Mouse (Mus musculus) forebrain, embryonic 16.5 days (tissue): ENCODE data around the gene Atp2c2. TPM values are rescaled to one million over a fixed set of nuclear protein-coding genes. Genes with fewer than 3 reads are reported as not detected.

Source experiments
- ATAC-seq: fragments of 200-750 bp; cut with Nextera tagmentation; 2 replicates; pipeline ENCODE4 v1.8.0; 2017; ENCODE audit warnings: mild to moderate bottlenecking, moderate library complexity
- H3K27ac ChIP-seq: fragments of 300-500 bp; sonication (generic); 2 replicates; pipeline ENCODE4 v1.5.1; 2014; ENCODE audit warnings: low read length, control low read depth
- H3K27me3 ChIP-seq: fragments of 300-500 bp; sonication (generic); replicated peaks from 2 replicates; pipeline ENCODE4 v1.6.1; 2014; ENCODE audit warnings: low read length; ENCODE audit not compliant: control insufficient read depth, insufficient read depth
- H3K36me3 ChIP-seq: fragments of 300-500 bp; sonication (generic); 2 replicates; pipeline ENCODE4 v1.6.1; 2014; ENCODE audit not compliant: control insufficient read depth, insufficient read depth
- H3K4me1 ChIP-seq: fragments of 300-500 bp; sonication (generic); replicated peaks from 2 replicates; pipeline ENCODE4 v1.6.1; 2014; ENCODE audit warnings: low read length; ENCODE audit not compliant: control insufficient read depth, insufficient read depth
- H3K4me2 ChIP-seq: fragments of 300-500 bp; sonication (generic); 2 replicates; pipeline ENCODE4 v1.6.1; 2014; ENCODE audit warnings: mild to moderate bottlenecking, low read length, control low read depth
- H3K4me3 ChIP-seq: fragments of 300-500 bp; sonication (generic); replicated peaks from 2 replicates; pipeline ENCODE4 v1.5.1; 2014; ENCODE audit warnings: mild to moderate bottlenecking, low read length, control low read depth
- H3K9ac ChIP-seq: fragments of 300-500 bp; sonication (generic); replicated peaks from 2 replicates; pipeline ENCODE4 v1.6.1; 2014; ENCODE audit warnings: low read depth, low read length, control low read depth
- H3K9me3 ChIP-seq: fragments of 300-500 bp; sonication (generic); 2 replicates; pipeline ENCODE4 v1.6.1; 2016; ENCODE audit warnings: low read length; ENCODE audit not compliant: control insufficient read depth
- WGBS: fragments of 180-500 bp; shearing (Covaris S2); extraction: QIAGEN DNeasy Blood & Tissue Kit; methylation state at CpG from one replicate; pipeline ENCODE4 v1.1.7; 2014; 5-methylcytosine and 5-hydroxymethylcytosine counted together
- polyA plus RNA-seq: library from polyadenylated mRNA; unstranded; fragments of >200 nt; fragmentation: Nextera tagmentation; extraction: Ambion mirVana; gene quantifications from 2 replicates; pipeline ENCODE4 v1.2.1, GENCODE M21; 2015

The Atp2c2 gene
- 0.06 and 0.14 TPM in 2 replicates for polyA plus RNA-seq

- H3K27me3 ChIP-seq: peaks cover 33% of the 10 kb centered on the region
- H3K9ac ChIP-seq: no peak within 1 kb of the TSS
- H3K36me3 ChIP-seq: no peaks in the 10 kb centered on the region
- H3K9me3 ChIP-seq: no peaks in the 10 kb centered on the region
- no peak within 1 kb of the TSS for H3K27ac ChIP-seq
- no peaks in the 10 kb centered on the region for H3K4me1 ChIP-seq
- no peak within 1 kb of the TSS for H3K4me3 ChIP-seq
- H3K4me2 ChIP-seq: no peak within 1 kb of the TSS
- no peak for ATAC-seq
- 3% methylated on average over 26 of the region's 26 CpGs for WGBS
Measured at GRCm38 (mm10) chr8:119699549-119700134, at the start of gene Atp2c2. Atp2c2 (plus strand) TSS chr8:119700009.

- no peaks in the 10 kb centered on the region for H3K27me3 ChIP-seq
- no peaks in the 10 kb centered on the region for H3K4me1 ChIP-seq
- 74% methylated on average over 2 of the region's 2 CpGs for WGBS
- ATAC-seq: no peak
- H3K4me3 ChIP-seq: no peak overlapping the region
- H3K9ac ChIP-seq: no peak overlapping the region
- no peak overlapping the region for H3K27ac ChIP-seq
- no peak overlapping the region for H3K4me2 ChIP-seq
- no peaks in the 10 kb centered on the region; the same call in 1 of the 2 replicates for H3K9me3 ChIP-seq
- H3K36me3 ChIP-seq: no peaks in the 10 kb centered on the region
Measured at GRCm38 (mm10) chr8:119651324-119651723, 48.5 kb upstream of the Atp2c2 start.

GRCm38 (mm10) chr8:119656709-119657464 lies 42.9 kb upstream of the Atp2c2 start:
- Histone ChIP-seq H3K27ac (no peak overlapping the region), H3K4me1 (peaks cover 5% of the 10 kb centered on the region; the same call in 1 of the 2 replicates), H3K27me3 (no peaks in the 10 kb centered on the region), H3K9me3 (no peaks in the 10 kb centered on the region), H3K9ac (no peak overlapping the region), H3K4me3 (no peak overlapping the region), H3K4me2 (no peak overlapping the region), H3K36me3 (no peaks in the 10 kb centered on the region)
- 58% methylated on average over 5 of the region's 5 CpGs for WGBS
- ATAC-seq: no peak

DNA sequence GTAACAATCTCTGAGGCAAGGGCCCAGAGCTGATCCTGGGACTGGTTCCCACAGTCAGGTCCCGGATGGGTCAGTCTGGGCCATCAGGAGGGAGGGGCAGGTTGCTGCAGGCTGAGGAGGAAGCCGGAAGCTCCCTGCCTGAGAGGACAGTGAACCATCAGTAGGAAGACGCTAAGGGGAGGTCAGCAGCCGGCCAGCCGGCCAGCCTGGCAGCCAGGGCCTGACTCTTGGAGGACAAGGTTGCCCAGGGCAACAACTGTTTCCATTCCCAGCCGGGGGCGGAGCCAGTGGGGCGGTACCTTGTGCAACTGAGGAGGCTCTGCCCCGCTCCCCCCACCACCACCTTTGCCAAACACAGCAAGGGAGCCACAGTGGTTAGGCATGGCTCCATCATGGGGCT lies 38.7 kb upstream of the Atp2c2 start:
- H3K4me2 ChIP-seq: no peak overlapping the region
- no peak overlapping the region for H3K9ac ChIP-seq
- no peaks in the 10 kb centered on the region for H3K36me3 ChIP-seq
- no peak overlapping the region for H3K4me3 ChIP-seq
- H3K27ac ChIP-seq: no peak overlapping the region
- H3K9me3 ChIP-seq: no peaks in the 10 kb centered on the region
- H3K4me1 ChIP-seq: peaks cover 5% of the 10 kb centered on the region; the same call in 1 of the 2 replicates
- no peaks in the 10 kb centered on the region for H3K27me3 ChIP-seq
- no peak for ATAC-seq
- WGBS: 8% methylated on average over 9 of the region's 9 CpGs

DNA sequence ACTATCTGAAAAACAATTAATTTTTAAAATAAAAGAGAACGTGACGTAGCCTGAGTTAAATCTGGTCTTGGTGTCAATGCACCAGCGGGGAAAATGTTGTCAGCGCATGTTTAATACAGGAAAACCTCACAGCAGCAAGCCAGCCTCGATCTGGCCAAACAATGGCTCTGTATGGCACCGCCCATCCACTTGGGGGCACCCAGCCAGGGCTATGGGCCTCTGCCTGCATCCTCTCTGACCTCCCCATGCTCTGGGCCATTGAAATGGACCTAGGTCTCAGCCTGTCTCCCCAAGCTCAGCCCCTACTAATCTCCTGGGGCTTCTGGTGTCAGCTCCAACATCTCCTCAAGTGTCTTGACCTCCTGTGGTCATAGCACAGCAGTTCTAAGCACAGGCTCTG lies 37.9 kb upstream of the Atp2c2 start:
- no peak overlapping the region for H3K27ac ChIP-seq
- H3K4me1 ChIP-seq: peaks cover 5% of the 10 kb centered on the region; the same call in 1 of the 2 replicates
- H3K4me2 ChIP-seq: no peak overlapping the region
- H3K9me3 ChIP-seq: no peaks in the 10 kb centered on the region
- H3K4me3 ChIP-seq: no peak overlapping the region
- ATAC-seq: no peak
- 60% methylated on average over 6 of the region's 6 CpGs for whole genome bisulfite sequencing
- no peaks in the 10 kb centered on the region for H3K27me3 ChIP-seq
- H3K36me3 ChIP-seq: no peaks in the 10 kb centered on the region
- H3K9ac ChIP-seq: no peak overlapping the region

- no peak for ATAC-seq
- H3K4me3 ChIP-seq: no peak overlapping the region
- H3K27me3 ChIP-seq: no peaks in the 10 kb centered on the region
- WGBS: 79% methylated on average over 11 of the region's 11 CpGs
- no peaks in the 10 kb centered on the region for H3K36me3 ChIP-seq
- H3K4me1 ChIP-seq: peaks cover 5% of the 10 kb centered on the region; the same call in 1 of the 2 replicates
- H3K4me2 ChIP-seq: no peak overlapping the region
- no peak overlapping the region for H3K27ac ChIP-seq
- H3K9ac ChIP-seq: no peak overlapping the region
- no peaks in the 10 kb centered on the region for H3K9me3 ChIP-seq
Measured at GRCm38 (mm10) chr8:119663440-119663839, 36.4 kb upstream of the Atp2c2 start.

GRCm38 (mm10) chr8:119665270-119665669 lies 34.5 kb upstream of the Atp2c2 start:
- Histone ChIP-seq H3K4me3 (no peak overlapping the region), H3K27me3 (no peaks in the 10 kb centered on the region), H3K36me3 (no peaks in the 10 kb centered on the region), H3K9me3 (no peaks in the 10 kb centered on the region), H3K27ac (no peak overlapping the region), H3K4me1 (peaks cover 5% of the 10 kb centered on the region; the same call in 1 of the 2 replicates), H3K9ac (no peak overlapping the region), H3K4me2 (no peak overlapping the region)
- WGBS: 77% methylated on average over 6 of the region's 6 CpGs
- ATAC-seq: no peak

DNA sequence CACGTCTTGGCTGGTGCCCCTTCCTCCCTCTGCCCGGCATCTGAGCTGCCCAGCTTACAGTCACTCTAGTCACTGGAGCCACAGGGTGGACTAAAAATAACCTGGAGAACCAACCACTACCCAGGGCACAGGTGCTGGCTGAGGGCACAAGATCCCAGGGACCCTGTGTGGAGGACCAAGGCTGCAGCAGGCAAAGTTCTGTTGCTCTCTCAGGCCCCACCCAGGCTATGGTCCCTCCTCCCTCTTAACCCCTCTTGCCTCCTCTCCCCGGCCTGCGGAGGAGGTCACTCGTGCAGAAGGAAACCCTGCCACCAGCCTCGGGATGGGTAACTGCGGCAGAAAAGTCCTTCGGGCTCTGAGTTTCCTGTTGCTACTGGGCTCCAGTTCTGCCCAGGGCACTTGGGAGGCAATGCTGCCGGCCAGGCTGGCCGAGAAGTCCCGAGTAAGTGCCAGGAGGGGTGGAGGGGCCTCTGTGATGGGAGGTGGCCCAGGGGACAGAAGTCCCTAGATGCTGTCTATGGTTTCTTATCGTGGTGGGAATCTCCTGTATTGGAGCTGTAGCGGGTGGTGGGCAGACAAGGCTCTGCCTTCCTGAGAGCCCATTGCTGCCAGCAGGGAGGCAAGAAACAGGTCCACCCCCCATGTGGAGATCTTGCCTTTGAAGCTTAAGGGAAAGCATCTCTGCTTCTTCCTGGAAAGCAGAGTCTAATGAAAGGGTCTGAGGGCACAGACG lies 33.4 kb upstream of the Atp2c2 start, which contains the start of gene Wfdc1:
Gene Wfdc1, plus strand, starts transcription at position 147 of the 733 bp plus-strand sequence.
- no peak within 1 kb of the TSS for H3K4me2 ChIP-seq
- no peak for ATAC-seq
- peaks cover 3% of the 10 kb centered on the region; the same call in 1 of the 2 replicates for H3K4me1 ChIP-seq
- H3K9me3 ChIP-seq: no peaks in the 10 kb centered on the region
- WGBS: 21% methylated on average over 14 of the region's 14 CpGs
- H3K27me3 ChIP-seq: no peaks in the 10 kb centered on the region
- no peak within 1 kb of the TSS for H3K9ac ChIP-seq
- no peaks in the 10 kb centered on the region for H3K36me3 ChIP-seq
- no peak within 1 kb of the TSS for H3K27ac ChIP-seq
- no peak within 1 kb of the TSS for H3K4me3 ChIP-seq

GRCm38 (mm10) chr8:119668447-119668846 lies 31.4 kb upstream of the Atp2c2 start:
- Histone ChIP-seq H3K27me3 (no peaks in the 10 kb centered on the region), H3K4me3 (no peak overlapping the region), H3K9ac (no peak overlapping the region), H3K36me3 (no peaks in the 10 kb centered on the region), H3K27ac (no peak overlapping the region), H3K4me2 (no peak overlapping the region), H3K4me1 (peaks cover 3% of the 10 kb centered on the region; the same call in 1 of the 2 replicates), H3K9me3 (no peaks in the 10 kb centered on the region)
- ATAC-seq: no peak
- WGBS: 55% methylated on average over 9 of the region's 9 CpGs
